Mouse (Mus musculus) MEL (cell line): Measurements from ENCODE around the gene Aunip. TPM values are rescaled to one million over a fixed set of nuclear protein-coding genes. Genes with fewer than 3 reads are reported as not detected.
A peak's percentile ranks its signal among the peaks of the same experiment; 100 is the strongest.

Source experiments
- DNase-seq: peaks from one replicate; pipeline ENCODE4 v3.0.0; 2011; ENCODE audit warnings: low read depth, low spot score
- H3K27ac ChIP-seq: 2 replicates; pipeline ENCODE4 v1.5.1; 2012; ENCODE audit warnings: low read depth, mild to moderate bottlenecking, control low read depth, low read length, moderate library complexity; ENCODE audit not compliant: control insufficient read depth
- H3K27me3 ChIP-seq, 2 experiments: fragments of 150-350 bp in 1 of 2; sonication (generic) in 1 of 2; 2 replicates each; pipeline ENCODE4 v1.6.1; 2012; ENCODE audit warnings: low read length in 2 of 2, mild to moderate bottlenecking in 2 of 2, improper control_type of control experiment in 1 of 2, moderate library complexity in 1 of 2; ENCODE audit not compliant: insufficient read depth in 2 of 2, control insufficient read depth in 1 of 2
- H3K36me3 ChIP-seq, 2 experiments: 2 replicates each; pipeline ENCODE4 v1.6.1; 2012 to 2014; ENCODE audit warnings: low read length in 2 of 2, improper control_type of control experiment in 1 of 2, inconsistent platforms in 1 of 2, mild to moderate bottlenecking in 1 of 2; ENCODE audit not compliant: insufficient read depth in 2 of 2, control insufficient read depth in 1 of 2
- H3K4me1 ChIP-seq, 2 experiments: fragments of 150-350 bp in 1 of 2; sonication (generic) in 1 of 2; 2 replicates each; pipeline ENCODE4 v1.6.1; 2012; ENCODE audit warnings: low read length in 2 of 2, improper control_type of control experiment in 1 of 2, mild to moderate bottlenecking in 1 of 2; ENCODE audit not compliant: insufficient read depth in 2 of 2, control insufficient read depth in 1 of 2
- H3K4me3 ChIP-seq, 2 experiments: fragments of 150-350 bp in 1 of 2; sonication (generic) in 1 of 2; 2 replicates each; pipeline ENCODE4 v1.5.1; 2012; ENCODE audit warnings: low read depth in 2 of 2, low read length in 2 of 2, mild to moderate bottlenecking in 2 of 2, moderate library complexity in 2 of 2, control low read depth in 1 of 2, improper control_type of control experiment in 1 of 2; ENCODE audit not compliant: control insufficient read depth in 1 of 2, insufficient read depth in 1 of 2
- H3K79me2 ChIP-seq: 2 replicates; pipeline ENCODE4 v1.6.1; 2012; ENCODE audit warnings: mild to moderate bottlenecking, low read length, moderate library complexity; ENCODE audit not compliant: control insufficient read depth, poor library complexity, insufficient read depth
- H3K9ac ChIP-seq: 2 replicates; pipeline ENCODE4 v1.6.1; 2012; ENCODE audit warnings: low read depth, mild to moderate bottlenecking, control low read depth, low read length, moderate library complexity; ENCODE audit not compliant: control insufficient read depth, poor library complexity, severe bottlenecking
- H3K9me3 ChIP-seq: fragments of 150-350 bp; sonication (generic); replicated peaks from 2 replicates; pipeline ENCODE4 v1.6.1; 2012; ENCODE audit warnings: mild to moderate bottlenecking, low read length, improper control_type of control experiment, moderate library complexity; ENCODE audit not compliant: insufficient read depth
- BHLHE40 ChIP-seq: IDR thresholded peaks from 2 replicates; pipeline ENCODE4 v1.6.1; 2012; ENCODE audit warnings: low read depth, mild to moderate bottlenecking, inconsistent platforms, low read length, improper control_type of control experiment, borderline replicate concordance
- CHD2 ChIP-seq: IDR thresholded peaks from 2 replicates; pipeline ENCODE4 v1.6.1; 2011; ENCODE audit warnings: low read length, improper control_type of control experiment
- CTCF ChIP-seq, 3 experiments: IDR thresholded peaks in 2 of 3; conservative IDR thresholded peaks in 1 of 3; 2 replicates each; pipeline ENCODE4 v1.5.1; 2011 to 2012; ENCODE audit warnings: low read length in 3 of 3, low read depth in 2 of 3, mild to moderate bottlenecking in 2 of 3, improper control_type of control experiment in 1 of 3, inconsistent platforms in 1 of 3, mixed read lengths in 1 of 3, moderate library complexity in 1 of 3; ENCODE audit not compliant: control insufficient read depth in 1 of 3, insufficient read depth in 1 of 3, poor library complexity in 1 of 3, severe bottlenecking in 1 of 3
- E2F4 ChIP-seq: IDR thresholded peaks from 2 replicates; pipeline ENCODE4 v1.6.1; 2011; ENCODE audit warnings: low read depth, low read length, improper control_type of control experiment, borderline replicate concordance
- ELF1 ChIP-seq: IDR thresholded peaks from 2 replicates; pipeline ENCODE4 v1.6.1; 2014; ENCODE audit warnings: low read depth, mild to moderate bottlenecking, inconsistent platforms, low read length, improper control_type of control experiment, moderate library complexity
- EP300 ChIP-seq, 2 experiments: IDR thresholded peaks; 2 replicates each; pipeline ENCODE4 v1.6.1; 2011; ENCODE audit warnings: improper control_type of control experiment in 2 of 2, low read length in 2 of 2, low read depth in 1 of 2, mild to moderate bottlenecking in 1 of 2
- GATA1 ChIP-seq: IDR thresholded peaks from 2 replicates; pipeline ENCODE4 v1.6.1; 2011; ENCODE audit warnings: low read depth, low read length, improper control_type of control experiment
- HCFC1 ChIP-seq: IDR thresholded peaks from 2 replicates; pipeline ENCODE4 v1.6.1; 2012; ENCODE audit warnings: low read depth, mild to moderate bottlenecking, inconsistent platforms, low read length, improper control_type of control experiment, moderate library complexity
- KAT2A ChIP-seq: conservative IDR thresholded peaks from 2 replicates; pipeline ENCODE4 v1.6.1; 2012; ENCODE audit warnings: low read depth, low read length, improper control_type of control experiment, inconsistent platforms
- MAFK ChIP-seq: IDR thresholded peaks from 2 replicates; pipeline ENCODE4 v1.6.1; 2011; ENCODE audit warnings: low read depth, mild to moderate bottlenecking, low read length, improper control_type of control experiment, borderline replicate concordance
- MAZ ChIP-seq: IDR thresholded peaks from 2 replicates; pipeline ENCODE4 v1.6.1; 2012; ENCODE audit warnings: low read depth, mild to moderate bottlenecking, inconsistent platforms, low read length, improper control_type of control experiment
- MEF2A ChIP-seq: IDR thresholded peaks from 2 replicates; pipeline ENCODE4 v1.6.1; 2014; ENCODE audit warnings: low read depth, mild to moderate bottlenecking, inconsistent platforms, low read length, improper control_type of control experiment; ENCODE audit not compliant: poor library complexity, insufficient replicate concordance, severe bottlenecking; ENCODE audit errors: extremely low read depth
- MXI1 ChIP-seq: IDR thresholded peaks from 2 replicates; pipeline ENCODE4 v1.6.1; 2011; ENCODE audit warnings: mild to moderate bottlenecking, low read depth, low read length, improper control_type of control experiment
- MYB ChIP-seq: IDR thresholded peaks from 2 replicates; pipeline ENCODE4 v1.6.1; 2011; ENCODE audit warnings: mild to moderate bottlenecking, low read depth, low read length, improper control_type of control experiment
- NELFE ChIP-seq: IDR thresholded peaks from 2 replicates; pipeline ENCODE4 v1.6.1; 2011; ENCODE audit warnings: low read depth, low read length, improper control_type of control experiment
- NRF1 ChIP-seq: IDR thresholded peaks from 2 replicates; pipeline ENCODE4 v1.6.1; 2014; ENCODE audit warnings: low read depth, mild to moderate bottlenecking, inconsistent platforms, low read length, improper control_type of control experiment, moderate library complexity; ENCODE audit not compliant: poor library complexity, insufficient read depth, severe bottlenecking
- POLR2A ChIP-seq, 2 experiments: IDR thresholded peaks; 2 replicates each; pipeline ENCODE4 v1.6.1; 2011 to 2012; ENCODE audit warnings: low read length in 2 of 2, mild to moderate bottlenecking in 2 of 2, control low read depth in 1 of 2, improper control_type of control experiment in 1 of 2, low read depth in 1 of 2, moderate library complexity in 1 of 2; ENCODE audit not compliant: control insufficient read depth in 1 of 2, insufficient read depth in 1 of 2, poor library complexity in 1 of 2
- POLR2AphosphoS2 ChIP-seq: IDR thresholded peaks from 2 replicates; pipeline ENCODE4 v1.6.1; 2011; ENCODE audit warnings: low read length, improper control_type of control experiment
- POLR2AphosphoS5 ChIP-seq: IDR thresholded peaks from 2 replicates; pipeline ENCODE4 v1.6.1; 2012; ENCODE audit warnings: low read depth, borderline replicate concordance, mild to moderate bottlenecking, inconsistent platforms, low read length, moderate library complexity, mixed read lengths
- RAD21 ChIP-seq: IDR thresholded peaks from 2 replicates; pipeline ENCODE4 v1.6.1; 2011; ENCODE audit warnings: mild to moderate bottlenecking, low read depth, low read length, improper control_type of control experiment
- RCOR1 ChIP-seq: IDR thresholded peaks from 2 replicates; pipeline ENCODE4 v1.6.1; 2012; ENCODE audit warnings: low read depth, mild to moderate bottlenecking, inconsistent platforms, low read length, improper control_type of control experiment
- SMC3 ChIP-seq: IDR thresholded peaks from 2 replicates; pipeline ENCODE4 v1.6.1; 2011; ENCODE audit warnings: low read depth, low read length, improper control_type of control experiment
- TAL1 ChIP-seq: IDR thresholded peaks from 2 replicates; pipeline ENCODE4 v1.6.1; 2012; ENCODE audit warnings: mild to moderate bottlenecking, inconsistent platforms, low read length, moderate library complexity, mixed read lengths
- TBP ChIP-seq: IDR thresholded peaks from 2 replicates; pipeline ENCODE4 v1.8.0; 2011; ENCODE audit warnings: low read depth, low read length, improper control_type of control experiment
- TCF12 ChIP-seq: IDR thresholded peaks from 2 replicates; pipeline ENCODE4 v1.6.1; 2014; ENCODE audit warnings: low read depth, mild to moderate bottlenecking, inconsistent platforms, low read length, improper control_type of control experiment, moderate library complexity
- UBTF ChIP-seq: IDR thresholded peaks from 2 replicates; pipeline ENCODE4 v1.6.1; 2012; ENCODE audit warnings: low read depth, mild to moderate bottlenecking, inconsistent platforms, low read length, improper control_type of control experiment, moderate library complexity, borderline replicate concordance; ENCODE audit not compliant: insufficient read depth
- USF1 ChIP-seq: IDR thresholded peaks from 2 replicates; pipeline ENCODE4 v1.6.1; 2014; ENCODE audit warnings: low read depth, mild to moderate bottlenecking, inconsistent platforms, low read length, improper control_type of control experiment, moderate library complexity
- USF2 ChIP-seq, 2 experiments: IDR thresholded peaks; 2 replicates each; pipeline ENCODE4 v1.6.1; 2011 to 2012; ENCODE audit warnings: improper control_type of control experiment in 2 of 2, low read length in 2 of 2, borderline replicate concordance in 1 of 2, inconsistent platforms in 1 of 2, low read depth in 1 of 2, mild to moderate bottlenecking in 1 of 2; ENCODE audit not compliant: insufficient read depth in 1 of 2
- ZMIZ1 ChIP-seq: IDR thresholded peaks from 2 replicates; pipeline ENCODE4 v1.6.1; 2012; ENCODE audit warnings: low read depth, mild to moderate bottlenecking, inconsistent platforms, low read length, improper control_type of control experiment, moderate library complexity
- ZNF384 ChIP-seq: IDR thresholded peaks from 2 replicates; pipeline ENCODE4 v1.6.1; 2012; ENCODE audit warnings: low read depth, mild to moderate bottlenecking, inconsistent platforms, low read length, improper control_type of control experiment
- polyA plus RNA-seq, 2 experiments: library from polyadenylated mRNA; stranded (reverse) in 1 of 2; unstranded in 1 of 2; fragments of >175 nt in 1 of 2; fragments of >200 nt in 1 of 2; gene quantifications; 2 replicates each; pipeline versions ENCODE4 v1.2.1 to v1.2.4; 2012; ENCODE audit warnings: low replicate concordance in 2 of 2, low read depth in 1 of 2; ENCODE audit not compliant: insufficient read length in 2 of 2, insufficient read depth in 1 of 2, missing spikeins in 1 of 2
- total RNA-seq: library from RNA; depleted of rRNA; stranded (reverse); fragments of 300-350 nt; gene quantifications from 2 replicates; pipeline ENCODE4 v1.2.3, GENCODE M21; 2012

Aunip gene
- total and polyA plus RNA-seq, 3 experiments, result 14.9 to 20.6 TPM; not detected in 1

- Histone ChIP-seq H3K9ac (peak within 1 kb of the TSS; percentile 94), H3K27me3 (no peaks in the 10 kb centered on the region), H3K4me3 (peak within 1 kb of the TSS; percentile 88 to 93), H3K4me1 (peaks cover 9 to 14% of the 10 kb centered on the region in 2 experiments), H3K36me3 (peaks cover 0 to 7% of the 10 kb centered on the region in 2 experiments; a peak in 2 of 4 replicates), H3K9me3 (no peaks in the 10 kb centered on the region), H3K27ac (peak within 1 kb of the TSS; percentile 67), H3K79me2 (peaks cover 12% of the 10 kb centered on the region)
- DNase-seq, result peak; percentile 98
- TF ChIP-seq ZMIZ1 (0 out of 2 replicates have a peak, but pooled peaks have one; percentile 65), CTCF (IDR thresholded peaks at IDR 0.05 in 2 of 3, conservative IDR thresholded peaks at IDR 0.05 in 1 of 3; ENCODE audit: control insufficient read depth in 1 of 3, insufficient read depth in 1 of 3, low read depth in 2 of 3, low read length in 3 of 3, poor library complexity in 1 of 3, severe bottlenecking in 1 of 3) (no peak), RCOR1 (no peak), NRF1 (peak; percentile 83), RAD21 (no peak), UBTF (peak; percentile 82; the same call in 1 of the 2 replicates), POLR2A (IDR thresholded peaks at IDR 0.05; ENCODE audit: control insufficient read depth in 1 of 2, insufficient read depth in 1 of 2, low read depth in 1 of 2, low read length in 2 of 2, poor library complexity in 1 of 2) (peak; percentile 63 to 77), USF2 (IDR thresholded peaks at IDR 0.05; ENCODE audit: borderline replicate concordance in 1 of 2, insufficient read depth in 1 of 2, low read depth in 1 of 2, low read length in 2 of 2) (no peak), EP300 (IDR thresholded peaks at IDR 0.05; ENCODE audit: low read depth in 1 of 2, low read length in 2 of 2) (no peak), BHLHE40 (no peak), POLR2AphosphoS5 (no peak), MAFK (no peak), TBP (no peak), KAT2A (no peak; the same call in 1 of the 2 replicates), POLR2AphosphoS2 (peak; percentile 76; the same call in 1 of the 2 replicates), MAZ (peak; percentile 89), GATA1 (no peak), ELF1 (peak; percentile 85), TCF12 (peak; percentile 25; the same call in 1 of the 2 replicates), E2F4 (no peak), HCFC1 (peak; percentile 88), ZNF384 (no peak), NELFE (peak; percentile 70), USF1 (0 out of 2 replicates have a peak, but pooled peaks have one; percentile 22), MEF2A (no peak), CHD2 (peak; percentile 51; the same call in 1 of the 2 replicates), TAL1 (no peak), MYB (no peak), SMC3 (no peak), MXI1 (no peak; the same call in 1 of the 2 replicates)
These were observed 24.4 kb downstream of the Aunip start, which contains the start of gene Mtfr1l for GRCm38 (mm10) chr4:134534932-134535786. Gene Mtfr1l, minus strand, starts transcription at chr4:134535387.
